Mouse (Mus musculus) hindbrain, embryonic 12.5 days (tissue): ENCODE results near the gene Ttc3. TPM values are rescaled to one million over a fixed set of nuclear protein-coding genes. Genes with fewer than 3 reads are reported as not detected.
A peak's percentile ranks its signal among the peaks of the same experiment; 100 is the strongest.
"Not testable (repeated sequence)": the region's sequence is repeated elsewhere in the genome, so short reads cannot be mapped to it uniquely, and the experiment has no call there.

Source experiments
- ATAC-seq: fragments of 200-750 bp; cut with Nextera tagmentation; 2 replicates; pipeline ENCODE4 v1.8.0; 2017; ENCODE audit warnings: moderate TSS enrichment; ENCODE audit not compliant: low FRiP score
- H3K27ac ChIP-seq: fragments of 300-500 bp; sonication (generic); 2 replicates; pipeline ENCODE4 v1.5.1; 2016; ENCODE audit warnings: mild to moderate bottlenecking
- H3K27me3 ChIP-seq: fragments of 300-500 bp; sonication (generic); 2 replicates; pipeline ENCODE4 v1.6.1; 2016; ENCODE audit warnings: mild to moderate bottlenecking
- H3K36me3 ChIP-seq: fragments of 300-500 bp; sonication (generic); 2 replicates; pipeline ENCODE4 v1.6.1; 2016; ENCODE audit warnings: mild to moderate bottlenecking
- H3K4me1 ChIP-seq: fragments of 300-500 bp; sonication (generic); 2 replicates; pipeline ENCODE4 v1.6.1; 2016
- H3K4me2 ChIP-seq: fragments of 300-500 bp; sonication (generic); replicated peaks from 2 replicates; pipeline ENCODE4 v1.6.1; 2016; ENCODE audit warnings: mild to moderate bottlenecking
- H3K4me3 ChIP-seq: fragments of 300-500 bp; sonication (generic); 2 replicates; pipeline ENCODE4 v1.5.1; 2016; ENCODE audit warnings: mild to moderate bottlenecking
- H3K9ac ChIP-seq: fragments of 300-500 bp; sonication (generic); 2 replicates; pipeline ENCODE4 v1.6.1; 2016; ENCODE audit warnings: mild to moderate bottlenecking, moderate library complexity
- H3K9me3 ChIP-seq: fragments of 300-500 bp; sonication (generic); replicated peaks from 2 replicates; pipeline ENCODE4 v1.6.1; 2016; ENCODE audit warnings: mild to moderate bottlenecking
- WGBS: fragments of 180-500 bp; shearing (Covaris S2); methylation state at CpG from one replicate; pipeline ENCODE4 v1.1.7; 2016; 5-methylcytosine and 5-hydroxymethylcytosine counted together
- polyA plus RNA-seq: library from polyadenylated mRNA; unstranded; fragments of >200 nt; fragmentation: Nextera tagmentation; extraction: Ambion mirVana; gene quantifications from 2 replicates; pipeline ENCODE4 v1.2.1, GENCODE M21; 2016

The Ttc3 gene
- polyA plus RNA-seq, 1 experiment from 2014 or later: 609 TPM

DNA sequence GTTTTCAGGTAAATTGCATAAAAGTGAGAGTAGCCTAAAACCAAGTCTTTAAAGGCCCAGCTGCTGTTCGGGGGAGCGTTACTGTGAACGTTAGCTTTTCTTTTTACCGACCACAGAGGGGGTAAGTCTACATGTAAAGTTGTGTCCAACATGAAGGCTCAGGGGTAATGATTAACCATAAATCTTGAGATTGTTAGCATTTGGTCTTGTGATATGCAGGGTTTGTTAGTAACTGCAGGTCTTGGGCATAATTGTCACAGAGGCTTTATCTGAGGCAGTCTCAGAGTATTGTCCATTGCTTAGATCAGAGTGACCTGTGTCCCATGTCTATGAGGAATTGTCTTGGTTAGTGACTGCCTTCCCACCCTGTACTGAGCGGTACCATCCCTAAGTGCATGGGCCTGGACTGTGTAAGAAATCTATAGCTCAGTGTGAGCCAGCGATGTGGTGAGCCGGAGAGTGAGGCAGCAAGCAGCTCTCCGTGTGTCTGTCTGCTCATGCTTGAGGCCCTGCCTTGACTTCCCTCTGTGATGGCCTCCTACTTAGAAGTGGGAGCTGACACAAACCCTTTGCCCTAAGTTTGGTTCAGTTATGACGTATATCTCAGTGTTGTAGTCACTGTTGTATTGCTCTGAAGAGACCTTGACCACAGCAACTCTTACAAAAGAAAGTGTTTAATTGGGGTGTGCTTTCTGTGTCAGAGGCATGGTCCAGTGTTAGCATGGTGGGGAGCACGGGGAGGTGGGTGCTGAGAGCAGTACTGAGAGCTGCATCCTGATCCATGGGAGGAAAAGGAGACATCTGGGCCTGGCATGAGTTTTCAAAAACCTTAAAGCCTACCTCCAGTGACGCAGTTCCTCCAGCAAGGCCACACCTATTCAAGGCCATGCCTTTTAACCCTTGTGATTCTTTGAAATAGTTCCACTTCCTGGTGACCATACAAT is 81.4 kb downstream of the Ttc3 start:
- no peak overlapping the region for H3K27ac ChIP-seq
- WGBS: 90% methylated on average over 11 of the region's 11 CpGs
- no peak for ATAC-seq
- no peak overlapping the region for H3K4me2 ChIP-seq
- no peak overlapping the region for H3K9ac ChIP-seq
- no peak overlapping the region for H3K4me3 ChIP-seq
- peaks cover 89% of the 10 kb centered on the region for H3K36me3 ChIP-seq
- H3K4me1 ChIP-seq: no peaks in the 10 kb centered on the region
- H3K9me3 ChIP-seq: no peaks in the 10 kb centered on the region
- H3K27me3 ChIP-seq: no peaks in the 10 kb centered on the region

DNA sequence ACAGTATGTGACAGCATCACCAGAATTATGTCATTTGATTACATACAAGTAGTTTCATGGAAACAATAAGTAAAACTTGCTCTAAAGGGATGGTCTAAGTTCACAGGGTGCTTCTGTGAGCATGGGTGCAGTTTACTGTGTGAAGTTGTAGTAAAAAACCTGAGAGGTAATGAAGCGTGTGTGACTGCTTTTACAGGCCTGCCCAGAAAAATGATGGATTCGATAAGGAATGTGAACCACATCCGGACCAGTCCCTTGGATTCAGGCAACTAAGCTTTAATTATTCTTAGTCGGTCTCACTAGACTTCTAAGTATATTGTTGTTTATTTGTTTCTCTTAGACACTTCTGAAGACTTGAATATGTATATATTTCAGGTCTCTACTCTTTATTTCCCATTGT is 82.3 kb downstream of the Ttc3 start:
- Histone ChIP-seq H3K4me3 (no peak overlapping the region), H3K27me3 (no peaks in the 10 kb centered on the region), H3K27ac (no peak overlapping the region), H3K4me2 (no peak overlapping the region), H3K4me1 (no peaks in the 10 kb centered on the region), H3K36me3 (peaks cover 92% of the 10 kb centered on the region), H3K9ac (no peak overlapping the region), H3K9me3 (no peaks in the 10 kb centered on the region)
- WGBS: 90% methylated on average over 4 of the region's 4 CpGs
- ATAC-seq: no peak

DNA sequence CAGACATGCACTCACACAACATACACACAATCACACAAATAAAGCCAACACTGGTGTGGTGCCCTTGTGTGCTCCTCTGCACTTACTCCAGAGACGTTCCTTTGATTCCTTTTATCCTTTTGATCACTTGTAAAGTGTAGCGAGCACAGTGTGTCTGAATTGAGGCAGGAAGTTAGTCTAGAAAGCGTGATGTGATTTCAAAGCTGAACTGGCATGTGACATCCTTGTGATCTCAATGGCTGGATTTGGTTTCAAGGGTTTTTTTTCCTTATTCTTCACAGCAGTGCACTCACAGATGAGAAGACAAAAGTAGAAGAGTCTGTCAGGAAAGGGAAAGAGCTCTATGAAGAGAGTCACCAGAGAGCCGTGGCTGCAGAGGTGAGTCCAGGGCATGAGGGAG is 83.7 kb downstream of the Ttc3 start:
- Histone ChIP-seq H3K4me2 (no peak overlapping the region), H3K27ac (no peak overlapping the region), H3K4me1 (no peaks in the 10 kb centered on the region), H3K9ac (no peak overlapping the region), H3K27me3 (no peaks in the 10 kb centered on the region), H3K36me3 (peaks cover 94% of the 10 kb centered on the region), H3K9me3 (no peaks in the 10 kb centered on the region), H3K4me3 (no peak overlapping the region)
- 79% methylated on average over 4 of the region's 4 CpGs for WGBS
- ATAC-seq: no peak

DNA sequence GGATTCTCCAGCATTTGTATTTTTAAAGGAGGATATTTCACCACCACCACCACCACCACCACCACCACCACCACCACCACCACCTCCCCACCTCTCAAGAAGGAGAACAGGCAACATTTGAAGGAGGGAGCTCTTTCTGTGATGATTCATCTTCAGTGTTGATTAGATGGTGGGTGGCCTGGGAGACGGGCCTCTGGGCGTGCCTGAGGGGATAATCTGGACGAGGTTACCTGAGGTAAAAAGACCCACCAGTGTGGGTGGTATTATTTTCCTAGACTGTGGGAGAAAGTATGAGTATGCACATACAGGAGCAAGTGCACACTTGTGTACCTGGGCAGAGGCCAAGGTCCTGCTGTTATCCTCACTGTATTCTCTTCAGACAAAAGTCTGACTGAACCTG is 93.6 kb downstream of the Ttc3 start:
- Histone ChIP-seq H3K4me2 (no peak overlapping the region), H3K27me3 (no peaks in the 10 kb centered on the region), H3K27ac (no peak overlapping the region), H3K4me1 (no peaks in the 10 kb centered on the region), H3K9ac (no peak overlapping the region), H3K36me3 (peaks cover 98% of the 10 kb centered on the region), H3K9me3 (no peaks in the 10 kb centered on the region), H3K4me3 (no peak overlapping the region)
- 90% methylated on average over 3 of the region's 3 CpGs for WGBS
- ATAC-seq: no peak

DNA sequence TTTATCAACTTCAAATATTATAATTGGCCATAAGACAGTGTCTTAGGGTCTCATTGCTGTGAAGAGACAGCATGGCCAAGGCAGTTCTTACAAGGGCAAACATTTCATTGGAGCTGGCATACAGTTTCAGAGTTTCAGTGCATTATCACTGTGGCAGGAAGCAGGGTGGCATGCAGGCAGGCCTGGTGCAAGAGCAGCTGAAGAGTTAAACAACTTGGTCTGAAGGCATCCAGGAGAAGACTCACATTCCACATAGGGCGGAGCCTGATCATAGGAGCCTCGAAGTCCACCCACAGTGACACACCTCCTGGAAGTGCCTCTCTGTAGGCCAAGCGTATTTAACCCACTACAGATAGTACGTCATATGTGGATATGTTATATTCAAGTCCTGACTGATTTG is 95.5 kb downstream of the Ttc3 start:
- Histone ChIP-seq H3K36me3 (peaks cover 96% of the 10 kb centered on the region), H3K4me2 (no peak overlapping the region)

DNA sequence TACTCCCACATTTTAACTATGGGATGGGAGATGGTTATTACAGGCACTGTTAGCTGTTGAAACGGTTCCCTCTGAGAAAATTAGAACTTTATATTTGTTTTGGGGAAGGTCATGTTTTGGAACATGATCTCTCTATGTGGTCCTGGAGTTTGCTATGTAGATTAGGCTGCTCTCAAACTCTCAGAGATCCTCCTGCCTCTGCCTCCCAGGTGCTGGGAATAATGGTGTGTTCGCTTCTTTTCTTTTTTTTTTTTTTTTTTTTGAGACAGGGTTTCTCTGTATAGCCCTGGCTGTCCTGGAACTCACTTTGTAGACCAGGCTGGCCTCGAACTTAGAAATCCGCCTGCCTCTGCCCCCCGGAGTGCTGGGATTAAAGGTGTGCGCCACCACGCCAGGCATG is 95.9 kb downstream of the Ttc3 start:
- H3K4me1 ChIP-seq, H3K27ac ChIP-seq, H3K9ac ChIP-seq, H3K4me3 ChIP-seq, H3K9me3 ChIP-seq, ATAC-seq, H3K27me3 ChIP-seq, H3K4me2 ChIP-seq: not testable (repeated sequence)
- WGBS: 94% methylated on average over 7 of the region's 7 CpGs
- H3K36me3 ChIP-seq: peaks cover 94% of the 10 kb centered on the region

More for the DNA sequence above, 95.5 kb downstream of the Ttc3 start:
- 93% methylated on average over 4 of the region's 4 CpGs for WGBS
- H3K9ac ChIP-seq: no peak overlapping the region
- no peaks in the 10 kb centered on the region for H3K27me3 ChIP-seq
- no peak overlapping the region for H3K27ac ChIP-seq
- no peaks in the 10 kb centered on the region for H3K9me3 ChIP-seq
- H3K4me3 ChIP-seq: no peak overlapping the region
- no peak for ATAC-seq
- no peaks in the 10 kb centered on the region for H3K4me1 ChIP-seq

DNA sequence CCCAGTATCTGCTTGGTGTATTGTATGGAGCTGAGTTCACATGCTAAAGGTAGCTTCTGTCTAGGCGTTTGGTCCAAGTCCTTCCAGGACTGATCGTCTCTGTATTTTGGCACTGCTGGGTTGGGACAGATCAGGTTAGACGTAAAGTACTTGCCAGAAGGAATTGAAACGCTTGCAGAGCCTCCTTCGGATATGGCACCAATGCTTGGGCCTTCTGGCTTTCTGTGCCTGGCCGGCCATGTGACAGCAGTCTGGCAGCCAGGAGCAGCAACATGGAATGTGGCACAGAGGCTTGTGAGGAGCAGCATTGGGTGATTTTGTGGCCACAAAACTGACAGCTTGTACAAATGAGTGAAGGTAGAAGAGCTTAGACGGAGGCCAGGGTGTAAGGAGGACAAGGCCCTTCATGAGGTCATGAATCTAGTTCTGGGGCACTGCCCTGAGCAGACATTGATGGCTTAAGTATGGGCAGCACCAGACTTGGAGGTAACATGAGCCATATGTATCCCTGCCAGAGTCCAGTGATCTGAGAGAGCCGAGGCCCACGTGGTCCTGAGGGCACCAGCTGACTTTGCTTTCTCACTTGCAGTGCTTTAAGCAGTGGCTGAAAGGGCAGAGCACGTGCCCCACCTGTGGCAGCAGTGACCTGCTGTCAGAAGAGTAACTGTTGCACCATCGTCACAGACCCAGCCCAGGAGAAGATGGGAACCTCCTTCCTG is 97.1 kb downstream of the Ttc3 start:
- Histone ChIP-seq H3K27ac (no peak overlapping the region), H3K27me3 (no peaks in the 10 kb centered on the region), H3K36me3 (peaks cover 83% of the 10 kb centered on the region), H3K4me2 (no peak overlapping the region), H3K4me3 (no peak overlapping the region), H3K9me3 (no peaks in the 10 kb centered on the region), H3K4me1 (no peaks in the 10 kb centered on the region), H3K9ac (no peak overlapping the region)
- no peak for ATAC-seq
- 88% methylated on average over 11 of the region's 11 CpGs for WGBS

DNA sequence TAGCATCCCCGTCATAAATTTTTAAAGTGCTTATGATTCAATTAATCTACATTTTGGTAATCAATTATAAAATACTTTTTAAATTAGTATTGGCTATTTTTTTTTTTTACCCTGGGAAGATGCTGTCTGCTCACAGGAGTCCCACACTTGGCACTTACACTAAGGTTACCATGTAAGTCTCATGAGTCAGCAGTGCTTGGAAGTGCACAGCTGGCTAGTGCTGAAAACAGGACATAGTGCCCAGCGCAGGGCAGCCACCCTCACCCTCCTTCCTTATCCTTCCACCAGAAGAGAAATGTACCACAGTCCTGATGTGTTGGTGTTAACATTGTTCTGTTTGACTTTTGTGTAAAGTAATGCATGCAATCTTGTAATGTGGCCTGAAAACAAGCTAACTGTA is 98.0 kb downstream of the Ttc3 start:
- ATAC-seq: no peak
- H3K27ac ChIP-seq: no peak overlapping the region
- H3K9ac ChIP-seq: no peak overlapping the region
- no peaks in the 10 kb centered on the region for H3K27me3 ChIP-seq
- peaks cover 82% of the 10 kb centered on the region for H3K36me3 ChIP-seq
- no peaks in the 10 kb centered on the region for H3K4me1 ChIP-seq
- H3K9me3 ChIP-seq: no peaks in the 10 kb centered on the region
- H3K4me2 ChIP-seq: no peak overlapping the region
- WGBS: 97% methylated on average over 2 of the region's 2 CpGs
- H3K4me3 ChIP-seq: no peak overlapping the region

DNA sequence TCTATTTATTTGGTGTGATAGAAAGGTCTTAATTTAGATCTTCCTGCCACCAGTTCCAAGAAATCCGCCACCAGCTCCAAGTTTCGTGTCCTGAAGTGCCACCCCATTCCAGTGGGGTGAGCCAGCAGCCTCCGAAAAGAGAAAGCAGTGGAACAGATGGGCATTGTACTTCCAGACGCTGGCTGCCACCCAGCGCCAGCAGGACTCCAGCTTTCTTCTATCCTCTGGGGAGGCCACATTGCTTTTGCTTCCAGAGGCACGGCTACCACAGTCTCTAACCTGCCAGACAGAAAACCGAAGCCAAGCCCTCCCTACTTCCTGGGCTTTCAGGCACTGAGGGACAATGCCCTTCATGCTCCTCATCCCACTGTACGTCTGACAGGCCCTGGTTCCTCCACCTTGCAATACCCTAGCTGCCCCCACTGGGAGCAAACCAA is 102.1 kb downstream of the Ttc3 start:
- no peak overlapping the region for H3K9ac ChIP-seq

DNA sequence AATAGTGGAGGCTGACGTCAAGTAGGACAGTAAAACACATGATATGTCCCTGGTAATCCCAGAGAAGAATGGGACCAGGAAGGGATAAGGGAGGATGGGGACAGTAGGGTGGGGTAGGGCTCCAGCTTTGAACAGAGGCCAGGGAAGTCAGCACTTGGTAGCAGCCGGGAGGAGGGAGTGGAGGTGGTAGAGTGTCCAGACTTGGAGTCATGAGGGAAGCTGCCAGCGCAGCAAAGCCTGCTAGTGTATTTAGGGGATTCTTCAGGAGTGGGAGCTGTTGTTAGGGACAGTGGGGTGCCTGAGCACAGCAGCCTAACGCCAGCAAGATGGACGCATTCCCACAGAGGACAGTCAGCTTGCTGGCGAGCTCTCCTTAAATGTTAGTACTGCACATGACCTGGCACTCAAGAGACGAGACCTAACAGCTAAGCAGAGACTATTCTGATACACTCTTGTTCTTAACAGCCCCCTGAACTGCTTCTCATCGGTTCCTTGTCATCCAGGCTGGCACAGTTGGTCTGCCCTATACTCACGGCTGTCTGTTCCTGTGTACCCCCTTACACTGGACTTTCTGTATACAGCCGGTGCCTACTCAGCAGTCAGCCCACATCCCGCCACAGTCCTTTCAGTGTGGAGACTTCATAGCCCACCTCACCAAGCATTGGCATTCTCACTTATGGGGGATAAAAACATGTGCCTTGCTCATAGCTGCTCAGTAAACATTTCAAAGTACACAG is 102.8 kb downstream of the Ttc3 start:
- Histone ChIP-seq H3K36me3 (peaks cover 42% of the 10 kb centered on the region), H3K4me2 (no peak overlapping the region), H3K9me3 (no peaks in the 10 kb centered on the region), H3K4me1 (no peaks in the 10 kb centered on the region), H3K9ac (no peak overlapping the region), H3K4me3 (no peak overlapping the region), H3K27me3 (no peaks in the 10 kb centered on the region), H3K27ac (peak overlapping the region; percentile 62)
- no peak for ATAC-seq
- WGBS: 80% methylated on average over 11 of the region's 11 CpGs

More for the DNA sequence above, 102.1 kb downstream of the Ttc3 start:
- Histone ChIP-seq H3K27ac (peak overlapping the region; percentile 62), H3K4me3 (no peak overlapping the region), H3K4me2 (no peak overlapping the region), H3K36me3 (peaks cover 47% of the 10 kb centered on the region), H3K4me1 (no peaks in the 10 kb centered on the region), H3K9me3 (no peaks in the 10 kb centered on the region), H3K27me3 (no peaks in the 10 kb centered on the region)
- ATAC-seq: peak; percentile 55
- 50% methylated on average over 8 of the region's 8 CpGs for WGBS

DNA sequence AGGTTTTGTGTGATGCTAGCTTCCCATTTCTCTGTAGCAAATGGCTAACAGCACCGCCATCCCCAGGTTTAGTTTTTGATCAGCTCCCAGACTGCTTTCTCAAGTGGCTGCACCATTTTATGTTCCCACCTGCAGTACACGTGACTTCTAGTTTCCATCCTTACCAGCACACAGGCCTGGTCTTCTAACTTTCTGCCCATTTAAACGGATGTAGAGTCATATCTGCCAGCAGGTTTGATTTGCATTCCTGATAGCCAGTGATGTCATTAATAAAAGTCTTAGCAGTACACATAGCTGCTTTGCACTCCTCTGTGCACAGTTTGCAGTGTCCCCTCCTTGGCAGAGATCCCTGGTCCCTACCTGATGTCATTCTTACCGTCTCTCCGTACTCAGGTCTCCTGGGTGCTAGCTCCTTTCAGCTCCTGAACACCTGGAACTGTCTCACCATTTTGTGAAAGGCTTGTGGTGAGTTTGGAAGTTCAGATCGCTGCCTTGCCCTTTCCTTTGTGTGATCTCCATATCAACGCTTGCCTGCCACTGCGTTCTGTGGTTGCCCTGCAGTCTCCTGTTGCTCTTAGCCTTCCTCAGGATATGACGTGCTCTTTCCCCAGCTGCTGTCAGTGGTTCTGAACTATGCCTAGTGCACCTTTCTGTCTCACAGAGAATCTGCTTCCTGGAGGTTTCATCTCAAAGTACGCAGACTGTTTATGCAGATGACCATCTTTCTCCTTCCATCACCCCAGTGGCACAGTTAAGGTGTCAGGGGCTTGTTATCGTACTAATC is 114.5 kb downstream of the Ttc3 start:
- no peaks in the 10 kb centered on the region for H3K4me1 ChIP-seq
- WGBS: 83% methylated on average over 11 of the region's 11 CpGs
- ATAC-seq: no peak
- H3K27me3 ChIP-seq: no peaks in the 10 kb centered on the region
- no peak overlapping the region for H3K4me3 ChIP-seq
- H3K36me3 ChIP-seq: no peaks in the 10 kb centered on the region
- no peak overlapping the region for H3K4me2 ChIP-seq
- H3K9ac ChIP-seq: no peak overlapping the region
- H3K9me3 ChIP-seq: no peaks in the 10 kb centered on the region
- H3K27ac ChIP-seq: no peak overlapping the region
